Mouse (Mus musculus): Measurements from ENCODE around the gene AW011738.

AW011738 gene

DNA sequence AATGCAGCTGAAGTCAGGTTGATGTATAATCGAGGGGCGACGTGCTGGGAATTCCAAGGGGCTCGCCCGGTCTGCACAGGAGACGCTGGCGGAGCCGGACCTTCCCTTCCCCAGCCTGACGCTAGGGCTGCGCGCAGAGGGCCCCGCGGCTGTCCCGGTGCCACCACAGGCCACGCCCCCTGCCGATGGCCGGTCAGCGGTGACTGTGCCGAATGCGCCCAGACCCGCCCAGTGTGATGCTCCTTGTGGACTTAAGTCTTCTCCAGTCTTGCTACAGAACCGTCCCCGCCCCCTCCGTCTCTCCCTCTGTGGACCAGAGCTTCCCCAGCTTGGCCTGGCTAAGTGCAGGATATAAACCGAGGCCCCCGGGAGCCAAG is 5.3 kb upstream of the AW011738 start:
- DNase-seq (ENCODE audit: low spot score in 2 of 2): peak; percentile 84 to 90

DNA sequence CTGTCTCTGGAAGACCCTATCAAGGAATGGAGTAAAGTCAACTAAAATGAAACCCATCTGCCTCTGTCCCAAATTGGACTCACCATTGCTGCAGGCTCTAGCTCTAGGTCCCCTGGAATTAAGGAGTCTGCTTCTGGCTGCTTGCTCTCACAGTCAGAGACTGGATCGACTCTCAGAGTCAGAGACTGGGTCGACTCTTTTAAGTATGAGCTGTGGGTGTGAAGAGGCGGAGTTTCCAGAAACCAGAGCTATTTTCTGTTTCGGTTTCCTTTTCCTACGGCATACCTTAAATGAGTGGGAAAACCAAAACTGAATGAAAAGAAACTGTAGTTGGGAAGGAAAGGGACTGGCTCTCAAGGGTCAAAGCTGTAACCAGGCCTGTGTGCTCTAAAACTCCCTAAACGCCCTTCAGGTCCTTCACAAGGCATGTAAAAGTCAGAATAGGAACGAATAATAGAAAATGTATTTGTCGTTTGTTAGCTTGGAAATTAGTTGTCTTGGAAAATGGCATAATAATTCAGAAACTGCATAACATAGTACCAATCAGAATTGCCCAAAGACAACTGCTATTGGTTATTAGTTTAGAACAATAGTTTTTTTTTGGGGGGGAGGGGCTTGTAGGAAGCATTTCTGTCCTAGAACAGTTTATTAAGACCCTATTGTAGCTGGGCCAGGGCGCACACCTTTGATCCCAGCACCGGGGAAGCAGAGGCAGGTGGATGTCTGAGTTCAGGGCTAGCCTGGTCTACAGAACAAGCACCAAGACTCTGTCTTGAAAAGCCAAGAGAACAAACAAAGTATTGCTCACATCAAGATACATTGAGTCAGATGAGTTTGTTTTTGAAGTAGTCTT is 2.3 kb upstream of the AW011738 start, which contains the start of gene Isg15:
Gene Isg15, minus strand, starts transcription at position 196 of the 853 bp plus-strand sequence.
- DNase-seq (ENCODE audit: low spot score in 2 of 2): no peak

DNA sequence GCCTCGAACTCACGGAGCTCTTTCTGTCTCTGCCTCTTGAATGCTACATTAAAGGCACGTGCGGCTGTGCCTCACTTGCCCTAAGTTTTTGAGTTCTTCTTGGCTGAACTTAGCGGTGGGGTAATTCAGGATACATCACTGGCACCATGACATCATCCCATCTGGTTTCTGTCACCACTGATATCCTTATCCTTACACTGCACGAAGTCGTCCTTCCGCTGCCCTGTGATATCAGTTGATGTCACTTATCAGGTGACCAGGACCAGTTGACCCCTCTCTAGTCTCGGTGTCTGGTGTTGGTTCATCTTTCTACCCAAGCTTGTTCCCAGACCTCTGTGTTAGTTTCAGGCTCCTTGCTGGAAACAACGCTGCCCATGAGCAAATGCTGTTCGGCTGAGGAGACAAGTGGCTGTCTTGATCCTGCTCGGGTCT is 626 bp upstream of the AW011738 start:
- no peak for DNase-seq (ENCODE audit: low spot score in 2 of 2)

DNA sequence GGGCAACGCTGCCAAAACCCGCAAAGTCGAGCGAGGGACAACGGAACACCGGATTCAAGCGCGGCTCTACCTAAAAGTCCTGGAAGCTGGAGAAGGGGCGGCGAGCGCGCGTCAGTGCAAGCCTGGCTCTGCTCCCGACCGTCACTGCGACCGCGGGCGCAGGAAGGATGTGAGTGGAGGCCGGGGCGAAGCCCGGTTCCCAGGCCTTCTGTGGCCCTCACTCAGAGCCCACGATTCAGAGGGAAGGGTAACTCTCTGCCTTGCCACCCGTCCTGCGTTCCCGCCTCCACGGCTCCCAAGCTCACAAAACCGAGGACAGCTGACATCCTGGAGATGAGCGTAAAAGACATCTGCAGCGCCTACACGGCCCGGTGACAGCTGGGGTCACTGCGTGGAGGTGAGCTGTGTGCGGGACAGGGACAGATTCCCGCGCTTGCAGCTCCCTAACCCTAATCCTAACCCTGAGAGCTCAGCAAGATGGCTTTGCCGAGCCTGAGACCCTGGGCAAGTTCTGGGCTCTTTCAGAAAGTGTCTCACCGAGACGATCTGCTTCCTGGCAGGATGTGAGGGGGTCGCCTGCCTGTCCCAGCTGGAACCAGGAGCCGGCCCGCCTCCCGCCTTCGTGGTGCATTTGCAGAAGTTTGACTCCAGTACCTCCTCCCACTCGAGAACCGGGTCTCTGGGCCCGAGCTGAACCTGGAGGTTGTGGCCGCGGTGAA is 468 bp downstream of the AW011738 start:
- no peak for DNase-seq (ENCODE audit: low spot score in 2 of 2)

DNA sequence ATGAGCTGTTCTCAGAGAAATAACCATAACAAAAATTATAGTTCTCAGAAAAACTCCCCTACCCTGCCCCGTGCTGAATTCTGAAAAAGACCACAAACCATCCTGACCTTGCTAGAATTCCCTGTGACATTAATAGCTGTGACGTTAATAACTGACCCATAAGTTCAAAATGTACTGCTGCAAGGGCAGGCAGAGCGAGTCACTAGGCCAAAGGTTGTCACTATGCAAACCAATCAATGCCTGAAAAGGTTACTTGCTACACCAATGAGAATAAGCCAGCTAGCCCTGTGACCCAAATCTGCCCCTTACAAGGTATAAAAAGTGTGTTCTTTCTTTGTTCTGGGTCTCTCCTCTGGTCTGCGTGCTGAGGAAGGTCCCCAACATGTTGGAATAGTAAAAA is 5.8 kb downstream of the AW011738 start:
- DNase-seq (ENCODE audit: low spot score in 2 of 2): no peak

DNA sequence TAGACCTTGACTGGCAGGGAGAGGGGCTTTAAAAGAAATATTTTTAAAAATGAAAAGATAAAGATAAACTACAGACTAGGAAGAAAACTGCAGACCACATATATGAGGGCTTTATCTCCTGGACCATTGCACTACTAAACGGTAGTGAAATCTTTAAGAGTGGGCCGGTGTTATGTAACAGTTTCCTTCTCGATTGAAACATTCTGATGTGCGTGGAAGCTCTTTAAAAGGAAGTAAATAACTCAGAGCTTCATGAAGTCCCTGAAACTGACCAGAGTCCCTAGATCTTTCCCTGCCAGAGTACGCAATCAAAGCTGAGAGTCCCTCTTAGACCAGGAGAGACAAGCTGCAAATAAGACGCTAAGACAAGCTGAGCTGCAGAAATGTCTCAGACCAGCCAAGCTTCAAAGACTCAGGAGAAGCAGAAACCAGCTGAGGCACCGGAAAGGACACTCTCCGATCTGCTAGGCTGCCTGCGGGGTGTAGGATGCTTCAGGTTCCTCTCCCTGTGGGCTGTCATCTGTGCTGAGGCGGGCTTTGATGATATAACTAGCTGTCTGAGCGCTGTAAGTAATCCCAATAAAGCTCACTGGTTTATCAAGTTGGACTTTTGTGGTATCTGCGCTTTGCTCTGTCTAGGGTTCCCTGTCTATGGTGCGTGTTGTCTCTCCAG is 7.0 kb downstream of the AW011738 start:
- DNase-seq (ENCODE audit: low spot score in 2 of 2): no peak

DNA sequence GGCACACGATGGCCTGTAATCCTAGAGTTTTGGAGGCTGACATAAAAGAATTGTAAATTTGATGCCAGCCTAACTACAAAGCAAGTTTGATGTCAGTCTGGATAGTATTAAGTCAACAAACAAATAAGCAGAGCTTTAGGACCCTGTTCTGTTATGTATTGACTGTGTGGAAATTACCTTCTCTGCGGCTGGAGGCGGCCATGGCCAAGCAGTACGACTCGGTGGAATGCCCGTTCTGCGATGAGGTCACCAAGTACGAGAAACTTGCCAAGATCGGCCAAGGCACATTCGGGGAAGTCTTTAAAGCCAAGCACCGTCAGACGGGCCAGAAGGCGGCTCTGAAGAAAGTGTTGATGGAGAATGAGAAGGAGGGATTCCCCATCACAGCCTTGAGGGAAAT is 10.0 kb downstream of the AW011738 start:
- DNase-seq (ENCODE audit: low spot score in 2 of 2): no peak

DNA sequence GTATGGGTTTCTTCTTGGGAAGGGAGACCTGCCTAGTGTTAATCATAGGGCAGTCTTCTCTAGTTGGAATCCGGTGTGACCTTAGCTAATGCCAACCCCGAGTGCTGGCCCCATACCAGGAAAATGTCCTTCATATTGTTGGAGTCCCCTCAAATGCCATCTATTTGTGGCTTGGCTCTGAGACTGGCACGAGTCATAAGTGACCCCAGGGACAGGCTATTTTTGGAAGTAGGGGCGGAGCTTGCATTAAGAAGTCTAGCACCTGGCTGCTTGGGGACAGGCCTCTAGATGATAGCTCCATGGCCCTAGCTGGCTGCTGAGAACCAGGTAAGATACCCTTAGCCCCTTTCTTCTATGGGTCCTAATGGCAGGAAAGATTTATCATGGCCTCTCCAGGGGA is 12.5 kb downstream of the AW011738 start, which contains the start of gene Perm1:
Gene Perm1, plus strand, starts transcription at position 220 of the 400 bp plus-strand sequence.
- DNase-seq (ENCODE audit: low spot score in 2 of 2): no peak

DNA sequence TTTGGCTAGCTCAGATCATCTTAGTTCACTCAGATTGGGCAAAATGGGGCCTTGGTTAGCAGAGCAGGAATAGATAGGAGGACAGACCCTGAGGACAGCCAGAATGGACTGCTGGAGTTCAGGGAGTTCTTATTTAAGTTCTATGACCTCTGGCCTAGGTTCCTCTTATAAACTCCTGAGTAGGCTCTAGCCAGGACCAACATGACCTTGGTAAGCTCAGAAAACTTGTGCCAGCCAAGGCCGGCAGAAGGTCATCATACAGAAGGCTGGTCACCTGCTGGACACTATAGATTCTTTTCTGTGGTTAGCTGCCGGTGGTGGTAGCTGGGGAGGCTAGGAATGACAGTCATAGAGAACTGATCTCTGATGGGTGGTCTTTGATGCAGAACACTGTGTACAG is 13.1 kb downstream of the AW011738 start:
- DNase-seq (ENCODE audit: low spot score in 2 of 2): no peak

DNA sequence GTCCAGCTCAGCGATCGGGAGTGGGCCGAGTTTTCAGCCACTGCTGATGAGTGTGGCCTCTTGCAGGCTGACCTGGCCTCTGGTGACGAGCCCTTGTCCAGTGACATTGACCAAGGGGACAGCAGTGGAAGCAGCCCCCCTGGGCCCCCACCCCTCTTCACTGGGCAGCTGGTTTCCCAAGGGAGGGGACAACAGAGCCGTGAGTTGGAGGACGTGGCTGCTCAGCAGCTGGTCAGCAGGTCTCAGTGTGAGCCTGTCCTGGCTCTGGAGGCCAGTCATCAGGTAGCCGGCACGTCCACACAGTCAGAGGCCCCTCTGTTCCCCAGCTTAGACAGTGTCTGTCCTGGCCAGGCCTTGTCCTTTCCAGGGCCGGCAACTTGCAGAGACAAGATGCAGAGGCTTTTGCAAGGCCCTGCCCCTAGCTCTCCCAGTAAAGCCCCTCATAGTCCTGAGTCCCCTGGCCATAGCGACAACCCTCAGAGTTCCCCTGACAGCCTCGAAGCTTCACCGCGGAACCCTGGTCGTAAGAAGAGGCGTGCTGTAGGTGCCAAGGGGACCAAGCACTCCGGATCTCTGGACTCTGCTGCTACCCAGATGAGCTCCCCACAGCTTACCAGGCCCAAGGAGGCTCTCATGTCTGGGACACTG is 14.0 kb downstream of the AW011738 start:
- no peak for DNase-seq (ENCODE audit: low spot score in 2 of 2)

DNA sequence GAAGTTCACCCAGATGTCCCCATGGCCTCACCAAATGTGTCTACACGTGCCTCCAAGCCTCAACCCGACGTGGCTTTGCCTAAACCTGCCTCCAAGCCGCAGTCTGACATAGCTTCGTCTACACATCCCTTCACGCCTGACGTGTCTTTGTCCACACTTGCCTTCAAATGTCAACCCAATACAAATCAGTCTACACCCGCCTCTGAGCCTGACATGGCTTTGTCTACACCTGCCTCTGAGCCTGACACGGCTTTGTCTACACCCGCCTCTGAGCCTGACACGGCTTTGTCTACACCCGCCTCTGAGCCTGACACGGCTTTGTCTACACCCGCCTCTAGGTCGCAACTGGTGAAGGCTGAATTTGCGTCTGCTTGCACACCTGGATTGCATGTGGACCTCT is 14.7 kb downstream of the AW011738 start:
- DNase-seq (ENCODE audit: low spot score in 2 of 2): no peak

DNA sequence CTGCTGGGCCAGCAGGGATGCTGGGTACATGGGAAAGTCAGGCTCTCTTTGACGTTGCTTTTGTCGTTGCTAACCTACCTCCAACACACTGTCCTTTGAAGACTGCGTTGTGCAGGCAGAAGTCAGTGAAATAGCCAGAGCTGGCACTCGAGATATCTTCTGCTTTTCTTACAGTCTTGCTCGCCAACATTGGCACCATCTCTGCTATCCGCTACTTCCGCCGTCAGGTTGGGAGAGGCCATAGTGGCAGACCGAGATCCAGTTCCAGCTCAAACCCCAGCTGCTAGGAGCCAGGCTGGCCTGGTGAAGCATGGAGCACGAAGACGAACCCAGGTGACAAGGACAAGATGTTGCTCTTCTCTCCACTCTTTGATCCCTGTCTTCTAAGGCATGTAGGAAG is 16.8 kb downstream of the AW011738 start:
- no peak for DNase-seq (ENCODE audit: low spot score in 2 of 2)

DNA sequence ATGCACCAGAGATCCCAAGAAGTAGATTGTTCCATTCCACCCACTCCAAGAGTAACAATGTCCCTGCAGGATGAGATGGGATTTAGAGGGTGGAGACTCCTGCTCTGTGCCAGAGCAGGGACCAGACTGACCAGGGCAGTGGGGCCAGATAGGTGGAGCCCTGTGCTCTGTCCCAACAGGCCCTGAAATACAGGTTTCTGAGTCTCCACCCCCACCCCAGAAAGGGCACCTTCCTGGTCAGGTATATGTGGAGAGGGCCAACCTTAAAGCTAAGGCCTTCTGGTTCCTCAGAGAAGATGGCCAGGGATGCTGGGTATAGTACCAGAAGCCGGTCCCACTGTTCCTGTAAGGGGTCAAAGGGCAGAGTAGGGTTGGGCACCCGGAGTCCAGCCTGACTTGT is 21.2 kb downstream of the AW011738 start:
- DNase-seq (ENCODE audit: low spot score in 2 of 2): no peak

DNA sequence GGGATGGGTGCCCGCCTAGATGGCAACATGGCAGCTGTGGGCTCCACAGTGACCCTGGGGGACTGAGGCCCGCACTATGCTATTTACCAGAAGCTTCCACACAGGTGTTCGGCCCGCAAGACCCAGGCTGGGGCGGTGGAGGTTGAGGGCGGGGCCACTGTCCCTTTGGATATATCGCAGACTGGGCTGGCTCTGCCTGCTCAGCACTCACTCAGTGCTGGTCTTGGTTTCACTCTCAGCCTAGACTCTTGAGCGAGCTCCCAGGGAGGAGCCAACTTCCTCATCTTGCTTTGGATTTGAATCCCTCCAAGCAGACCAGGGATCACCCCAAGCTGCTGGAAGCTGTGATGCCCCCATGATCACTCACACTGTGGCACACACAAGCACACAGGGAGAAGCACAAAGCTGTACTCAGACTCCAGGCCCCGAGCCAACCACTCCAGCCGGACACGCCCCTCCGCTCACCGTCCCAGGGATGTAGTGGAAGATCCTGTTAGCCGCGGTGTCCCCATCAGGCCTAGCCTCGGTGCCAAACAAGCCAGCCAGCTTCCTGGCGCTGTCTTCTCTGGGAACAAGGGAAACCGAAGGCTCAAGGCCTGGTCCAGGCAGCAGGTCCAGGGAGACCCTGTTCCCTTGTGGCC is 24.8 kb downstream of the AW011738 start:
- DNase-seq (ENCODE audit: low spot score in 2 of 2): no peak

DNA sequence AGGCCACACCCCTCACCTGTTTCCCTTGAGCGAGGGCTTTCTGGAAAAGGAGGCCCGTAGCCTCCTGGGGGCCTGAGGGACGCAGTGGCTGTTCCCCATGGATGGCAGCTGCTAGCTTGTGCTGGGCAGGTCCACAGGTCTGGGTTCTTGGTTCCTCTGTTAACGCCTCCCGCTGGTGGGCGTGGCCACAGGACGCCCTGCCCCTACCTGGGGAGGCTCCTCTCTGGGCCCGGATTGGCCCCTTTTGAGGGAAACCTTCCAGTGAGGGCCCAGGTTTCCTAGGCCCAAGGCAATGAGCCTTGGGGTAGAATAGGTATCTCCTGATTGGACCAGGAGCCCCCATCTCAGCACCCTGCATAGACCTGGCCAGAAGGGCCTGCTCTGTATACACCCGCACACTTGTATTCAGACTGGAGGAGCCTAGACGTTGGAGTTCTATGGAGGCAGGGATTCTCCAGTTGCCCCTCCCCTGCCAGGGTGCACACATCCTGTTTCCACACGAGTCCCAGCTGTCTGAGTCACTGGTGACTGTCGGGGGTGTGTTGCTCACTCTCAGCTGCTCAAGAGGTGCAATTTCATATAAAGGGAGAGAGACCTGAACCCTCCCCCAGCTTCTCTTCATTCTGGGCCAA is 25.4 kb downstream of the AW011738 start:
- DNase-seq (ENCODE audit: low spot score in 2 of 2): peak in 1 of 2 experiments; percentile 46

DNA sequence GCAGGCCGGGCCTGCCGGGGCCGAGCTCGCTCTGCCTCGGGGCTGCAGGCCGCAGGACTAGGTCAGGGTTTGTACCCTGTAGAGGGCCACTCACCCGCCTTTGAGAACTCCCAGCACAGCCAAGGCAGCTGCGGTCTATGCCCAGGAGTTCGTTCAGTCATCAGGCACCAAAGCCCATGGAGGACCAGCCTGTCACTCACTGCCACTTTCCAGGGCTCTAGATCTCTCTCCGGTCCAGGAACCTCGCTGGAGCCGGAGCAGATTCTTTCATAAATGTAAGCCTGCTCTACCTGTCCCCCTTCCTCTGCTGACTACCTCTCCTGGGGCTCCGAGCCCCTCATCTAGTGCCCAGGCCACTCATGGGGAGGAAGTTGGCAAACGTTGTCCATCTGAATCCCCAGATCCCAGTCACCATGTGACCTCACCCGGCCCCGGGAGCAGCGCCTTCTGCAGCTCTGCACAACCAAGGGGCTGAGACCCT is 31.0 kb downstream of the AW011738 start:
- DNase-seq (ENCODE audit: low spot score in 2 of 2): no peak

DNA sequence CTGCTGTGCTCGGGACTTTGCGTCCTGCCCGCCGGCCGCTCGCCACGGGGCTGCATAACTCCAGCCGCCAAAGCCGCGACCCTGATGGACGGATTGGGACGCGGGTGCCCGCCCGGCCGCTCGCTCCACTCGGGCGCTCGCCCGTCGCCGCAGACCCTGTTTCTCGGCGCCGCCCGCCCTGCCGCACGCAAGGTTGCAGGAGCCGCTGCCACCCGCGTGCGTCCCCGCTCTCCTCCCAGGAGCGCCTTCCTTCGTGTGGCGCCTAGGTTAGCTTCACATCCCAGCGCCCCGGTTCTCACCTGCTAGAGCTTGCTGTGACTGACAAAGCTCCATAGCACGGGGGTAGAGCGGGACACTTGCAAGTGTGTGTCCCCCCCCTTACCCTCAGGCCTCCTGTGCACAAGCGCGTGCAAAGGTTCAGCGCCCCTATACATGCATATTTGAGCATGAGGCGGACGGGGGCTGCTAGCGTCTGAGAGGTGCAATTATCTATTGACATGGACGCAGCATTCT is 31.7 kb downstream of the AW011738 start, which contains the start of gene Plekhn1:
Gene Plekhn1, minus strand, starts transcription at position 157 of the 513 bp plus-strand sequence.
- peak; percentile 68 to 79 for DNase-seq (ENCODE audit: low spot score in 2 of 2)

DNA sequence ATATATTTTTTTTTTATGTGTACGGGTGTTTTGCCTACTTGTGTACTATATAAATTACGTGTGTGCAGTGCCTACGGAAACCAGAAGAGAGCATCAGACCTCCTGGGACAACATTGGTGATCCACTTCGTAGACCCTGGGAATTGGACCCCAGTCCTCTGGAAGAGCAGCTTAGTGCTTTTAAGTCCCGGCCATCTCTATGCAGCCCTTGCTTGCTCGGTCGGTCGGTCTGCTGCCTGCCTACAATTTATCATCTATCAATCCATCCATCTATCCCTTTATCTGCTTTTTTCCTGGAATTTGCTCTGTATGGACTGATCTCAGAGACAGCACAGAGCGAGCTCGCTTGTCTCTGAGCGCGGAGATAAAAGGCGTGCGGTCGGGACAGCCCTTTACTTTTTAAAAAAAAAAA is 32.3 kb downstream of the AW011738 start:
- no peak for DNase-seq (ENCODE audit: low spot score in 2 of 2)

DNA sequence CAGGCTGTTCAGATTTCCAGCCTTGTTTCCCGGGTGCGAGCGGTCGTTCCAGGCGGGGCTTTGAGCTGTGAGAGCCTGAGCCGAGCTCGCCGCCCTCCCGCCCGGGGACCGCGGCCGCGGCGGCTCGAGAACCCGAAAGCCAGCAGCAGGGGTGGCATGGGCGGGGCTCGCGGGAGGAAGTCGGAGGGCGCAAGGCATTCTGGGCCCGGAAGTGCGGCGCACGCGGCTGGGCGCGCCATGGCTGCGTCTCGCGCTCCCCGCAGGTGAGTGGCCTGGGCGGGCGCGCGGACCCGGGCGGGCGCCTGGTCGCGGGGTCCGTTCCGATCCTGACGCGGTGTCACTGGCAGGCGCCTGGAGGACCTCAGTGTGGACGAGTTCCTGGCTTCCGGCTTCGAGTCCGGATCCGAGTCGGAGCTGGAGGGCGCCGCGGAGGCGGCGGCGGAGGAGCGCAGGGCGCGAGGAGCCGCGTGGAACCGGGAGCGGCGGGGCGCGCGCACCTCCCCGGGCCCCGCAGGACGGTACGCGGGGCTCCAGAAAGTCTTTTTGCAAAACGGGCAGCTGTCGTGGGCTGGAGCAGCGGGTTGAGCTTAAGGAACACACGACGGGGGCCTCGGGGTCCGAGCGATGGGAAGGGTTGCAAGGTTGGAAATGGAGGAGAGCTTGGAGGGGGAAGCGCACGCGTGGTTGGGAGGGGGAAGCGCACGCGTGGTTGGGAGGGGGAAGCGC is 32.9 kb downstream of the AW011738 start, which contains the start of gene Noc2l:
Gene Noc2l, plus strand, starts transcription at position 203 of the 726 bp plus-strand sequence.
- DNase-seq (ENCODE audit: low spot score in 2 of 2): peak; percentile 85 to 92

Data from urinary bladder, postnatal 4 days (tissue).